Mouse (Mus musculus): ENCODE data around the gene Dffa. TPM values are rescaled to one million over a fixed set of nuclear protein-coding genes. Genes with fewer than 3 reads are reported as not detected.

The Dffa gene
- polyA plus RNA-seq, 1 experiment from 2014 or later = 29.1 TPM

GRCm38 (mm10) chr4:149066672-149067551 lies 37.0 kb upstream of the Dffa start:
- peak; percentile 75 for ATAC-seq (ENCODE audit: low FRiP score)
- H3K9ac ChIP-seq = peak overlapping the region; percentile 29; the same call in 1 of the 2 replicates
- H3K27me3 ChIP-seq = no peaks in the 10 kb centered on the region
- H3K4me1 ChIP-seq (replicated peaks) = peaks cover 49% of the 10 kb centered on the region
- no peak overlapping the region for H3K27ac ChIP-seq
- H3K36me3 ChIP-seq = peaks cover 2% of the 10 kb centered on the region
- H3K4me3 ChIP-seq = no peak overlapping the region
- 78% methylated on average over 22 of the region's 22 CpGs for WGBS
- no peaks in the 10 kb centered on the region for H3K9me3 ChIP-seq
- no peak overlapping the region for H3K4me2 ChIP-seq

- Histone ChIP-seq H3K4me2 (no peak overlapping the region), H3K4me3 (no peak overlapping the region), H3K36me3 (peaks cover 26% of the 10 kb centered on the region), H3K27ac (0 out of 2 replicates have a peak overlapping the region, but pooled peaks have one; percentile 6), H3K4me1 (replicated peaks) (peaks cover 25% of the 10 kb centered on the region; the same call in 1 of the 2 replicates), H3K27me3 (no peaks in the 10 kb centered on the region), H3K9me3 (no peaks in the 10 kb centered on the region), H3K9ac (peak overlapping the region; percentile 39; the same call in 1 of the 2 replicates)
- ATAC-seq (ENCODE audit: low FRiP score) = no peak
- WGBS = 96% methylated on average over 13 of the region's 13 CpGs
Observed at GRCm38 (mm10) chr4:149075073-149075472, 28.9 kb upstream of the Dffa start.

GRCm38 (mm10) chr4:149075871-149076575 lies 27.9 kb upstream of the Dffa start:
- Histone ChIP-seq H3K9me3 (no peaks in the 10 kb centered on the region), H3K4me3 (no peak overlapping the region), H3K27me3 (no peaks in the 10 kb centered on the region), H3K36me3 (peaks cover 26% of the 10 kb centered on the region), H3K4me2 (no peak overlapping the region), H3K4me1 (replicated peaks) (peaks cover 17% of the 10 kb centered on the region; the same call in 1 of the 2 replicates), H3K9ac (no peak overlapping the region), H3K27ac (no peak overlapping the region)
- 31% methylated on average over 10 of the region's 10 CpGs for WGBS
- ATAC-seq (ENCODE audit: low FRiP score) = peak; percentile 70

- H3K4me3 ChIP-seq = no peak overlapping the region
- 61% methylated on average over 4 of the region's 4 CpGs for WGBS
- no peak overlapping the region for H3K4me2 ChIP-seq
- H3K4me1 ChIP-seq (replicated peaks) = peaks cover 25% of the 10 kb centered on the region
- peaks cover 12% of the 10 kb centered on the region for H3K36me3 ChIP-seq
- H3K9me3 ChIP-seq = no peaks in the 10 kb centered on the region
- no peak overlapping the region for H3K9ac ChIP-seq
- no peaks in the 10 kb centered on the region for H3K27me3 ChIP-seq
- H3K27ac ChIP-seq = no peak overlapping the region
- no peak for ATAC-seq (ENCODE audit: low FRiP score)
Observed at GRCm38 (mm10) chr4:149078261-149078660, 25.7 kb upstream of the Dffa start.

- ATAC-seq (ENCODE audit: low FRiP score) = no peak
- H3K9me3 ChIP-seq = no peaks in the 10 kb centered on the region
Observed at GRCm38 (mm10) chr4:149079629-149080028, 24.3 kb upstream of the Dffa start.

GRCm38 (mm10) chr4:149080111-149080510 lies 23.8 kb upstream of the Dffa start:
- ATAC-seq (ENCODE audit: low FRiP score) = no peak
- Histone ChIP-seq H3K4me2 (no peak overlapping the region), H3K4me1 (replicated peaks) (peaks cover 32% of the 10 kb centered on the region), H3K9ac (no peak overlapping the region), H3K27me3 (no peaks in the 10 kb centered on the region), H3K9me3 (no peaks in the 10 kb centered on the region), H3K4me3 (no peak overlapping the region), H3K36me3 (peaks cover 4% of the 10 kb centered on the region), H3K27ac (no peak overlapping the region)
- WGBS = 87% methylated on average over 8 of the region's 8 CpGs

More at GRCm38 (mm10) chr4:149079629-149080028, 24.3 kb upstream of the Dffa start:
- H3K36me3 ChIP-seq = peaks cover 8% of the 10 kb centered on the region
- no peak overlapping the region for H3K4me3 ChIP-seq
- no peak overlapping the region for H3K27ac ChIP-seq
- H3K27me3 ChIP-seq = no peaks in the 10 kb centered on the region
- peaks cover 32% of the 10 kb centered on the region for H3K4me1 ChIP-seq (replicated peaks)
- no peak overlapping the region for H3K9ac ChIP-seq
- H3K4me2 ChIP-seq = no peak overlapping the region
- WGBS = 91% methylated on average over 6 of the region's 6 CpGs

GRCm38 (mm10) chr4:149081528-149081927 lies 22.4 kb upstream of the Dffa start:
- no peaks in the 10 kb centered on the region; the same call in 1 of the 2 replicates for H3K36me3 ChIP-seq
- 0 out of 2 replicates have a peak overlapping the region, but pooled peaks have one; percentile 19 for H3K9ac ChIP-seq
- no peak overlapping the region for H3K4me3 ChIP-seq
- no peak overlapping the region for H3K27ac ChIP-seq
- H3K4me2 ChIP-seq = no peak overlapping the region
- peaks cover 19% of the 10 kb centered on the region for H3K4me1 ChIP-seq (replicated peaks)
- H3K9me3 ChIP-seq = no peaks in the 10 kb centered on the region
- no peaks in the 10 kb centered on the region for H3K27me3 ChIP-seq
- no peak for ATAC-seq (ENCODE audit: low FRiP score)
- 74% methylated on average over 17 of the region's 17 CpGs for WGBS

GRCm38 (mm10) chr4:149085381-149085780 lies 18.6 kb upstream of the Dffa start:
- Histone ChIP-seq H3K27ac (no peak overlapping the region), H3K4me3 (no peak overlapping the region), H3K4me2 (no peak overlapping the region), H3K36me3 (no peaks in the 10 kb centered on the region; the same call in 1 of the 2 replicates), H3K4me1 (replicated peaks) (peaks cover 15% of the 10 kb centered on the region), H3K9ac (no peak overlapping the region), H3K27me3 (no peaks in the 10 kb centered on the region), H3K9me3 (no peaks in the 10 kb centered on the region)
- WGBS = 89% methylated on average over 5 of the region's 5 CpGs
- ATAC-seq (ENCODE audit: low FRiP score) = no peak

- no peak for ATAC-seq (ENCODE audit: low FRiP score)
- peaks cover 18% of the 10 kb centered on the region for H3K36me3 ChIP-seq
- H3K9ac ChIP-seq = no peak overlapping the region
- no peak overlapping the region for H3K4me2 ChIP-seq
- H3K9me3 ChIP-seq = no peaks in the 10 kb centered on the region
- no peak overlapping the region for H3K27ac ChIP-seq
- H3K27me3 ChIP-seq = no peaks in the 10 kb centered on the region
- no peak overlapping the region for H3K4me3 ChIP-seq
- WGBS = 92% methylated on average over 8 of the region's 8 CpGs
- H3K4me1 ChIP-seq (replicated peaks) = no peaks in the 10 kb centered on the region
Observed at GRCm38 (mm10) chr4:149091364-149091763, 12.6 kb upstream of the Dffa start.

GRCm38 (mm10) chr4:149097956-149098355 lies 6.0 kb upstream of the Dffa start:
- H3K4me3 ChIP-seq = peak overlapping the region; percentile 98; the same call in 1 of the 2 replicates
- WGBS = 82% methylated on average over 3 of the region's 3 CpGs
- peaks cover 10% of the 10 kb centered on the region for H3K36me3 ChIP-seq
- no peaks in the 10 kb centered on the region for H3K27me3 ChIP-seq
- H3K27ac ChIP-seq = no peak overlapping the region
- ATAC-seq (ENCODE audit: low FRiP score) = no peak
- peak overlapping the region; percentile 98; the same call in 1 of the 2 replicates for H3K4me2 ChIP-seq
- peaks cover 14% of the 10 kb centered on the region for H3K4me1 ChIP-seq (replicated peaks)
- H3K9ac ChIP-seq = peak overlapping the region; percentile 93; the same call in 1 of the 2 replicates
- no peaks in the 10 kb centered on the region for H3K9me3 ChIP-seq

GRCm38 (mm10) chr4:149098571-149098970 lies 5.4 kb upstream of the Dffa start:
- Histone ChIP-seq H3K9ac (peak overlapping the region; percentile 93), H3K36me3 (peaks cover 6% of the 10 kb centered on the region; the same call in 1 of the 2 replicates), H3K4me1 (replicated peaks) (peaks cover 14% of the 10 kb centered on the region), H3K4me3 (peak overlapping the region; percentile 98), H3K9me3 (no peaks in the 10 kb centered on the region), H3K27me3 (no peaks in the 10 kb centered on the region), H3K27ac (no peak overlapping the region), H3K4me2 (peak overlapping the region; percentile 98)
- no peak for ATAC-seq (ENCODE audit: low FRiP score)
- 21% methylated on average over 11 of the region's 11 CpGs for WGBS

GRCm38 (mm10) chr4:149099369-149100017 lies 4.5 kb upstream of the Dffa start, which contains the start of gene Pex14:
TSS of gene Pex14 (minus strand) at chr4:149099876.
- WGBS = under 1% methylated on average over 50 of the region's 50 CpGs
- Histone ChIP-seq H3K27ac (peak within 1 kb of the TSS; percentile 67), H3K4me3 (peak within 1 kb of the TSS; percentile 98), H3K4me1 (replicated peaks) (peaks cover 17% of the 10 kb centered on the region), H3K9ac (peak within 1 kb of the TSS; percentile 93), H3K36me3 (no peaks in the 10 kb centered on the region), H3K4me2 (peak within 1 kb of the TSS; percentile 98), H3K9me3 (no peaks in the 10 kb centered on the region), H3K27me3 (no peaks in the 10 kb centered on the region)
- peak; percentile 81 for ATAC-seq (ENCODE audit: low FRiP score)

Measured in hindbrain, embryonic 13.5 days (tissue).